Mouse (Mus musculus): ENCODE data around the gene Tm7sf2. TPM values are rescaled to one million over a fixed set of nuclear protein-coding genes. Genes with fewer than 3 reads are reported as not detected.
"Not testable (repeated sequence)": the region's sequence is repeated elsewhere in the genome, so short reads cannot be mapped to it uniquely, and the experiment has no call there.

Tm7sf2 gene
- total and polyA plus RNA-seq, 3 experiments: 7.6 to 13.1 TPM; not detected in 1

GRCm38 (mm10) chr19:6045366-6046293, 22.5 kb downstream of the Tm7sf2 start (continued):
- TF ChIP-seq CHD2 (IDR thresholded peaks at IDR 0.05; ENCODE audit: low read length) (no peak), RAD21 (IDR thresholded peaks at IDR 0.05; ENCODE audit: low read depth, low read length) (peak; percentile 1; the same call in 1 of the 2 replicates), USF1 (IDR thresholded peaks at IDR 0.05; ENCODE audit: low read depth, low read length) (no peak), ELF1 (IDR thresholded peaks at IDR 0.05; ENCODE audit: low read depth, low read length) (no peak), GATA1 (IDR thresholded peaks at IDR 0.05; ENCODE audit: low read depth, low read length) (peak; percentile 8; the same call in 1 of the 2 replicates), ZMIZ1 (IDR thresholded peaks at IDR 0.05; ENCODE audit: low read depth, low read length) (no peak; the same call in 1 of the 2 replicates), E2F4 (IDR thresholded peaks at IDR 0.05; ENCODE audit: borderline replicate concordance, low read depth, low read length) (no peak), JUND (IDR thresholded peaks at IDR 0.05; ENCODE audit: low read depth, low read length) (no peak), MEF2A (IDR thresholded peaks at IDR 0.05; ENCODE audit: extremely low read depth, insufficient replicate concordance, low read depth, low read length, poor library complexity, severe bottlenecking) (no peak), MAZ (IDR thresholded peaks at IDR 0.05; ENCODE audit: low read depth, low read length) (peak; percentile 78; the same call in 1 of the 2 replicates), SIN3A (IDR thresholded peaks at IDR 0.05; ENCODE audit: low read length) (no peak; the same call in 1 of the 2 replicates), ETS1 (IDR thresholded peaks at IDR 0.05; ENCODE audit: low read depth, low read length) (no peak), TCF12 (IDR thresholded peaks at IDR 0.05; ENCODE audit: low read depth, low read length) (no peak), MXI1 (IDR thresholded peaks at IDR 0.05; ENCODE audit: low read depth, low read length) (no peak; the same call in 1 of the 2 replicates), MYC (IDR thresholded peaks at IDR 0.05; ENCODE audit: low read depth, low read length) (0 out of 2 replicates have a peak, but pooled peaks have one; percentile 14), UBTF (IDR thresholded peaks at IDR 0.05; ENCODE audit: borderline replicate concordance, insufficient read depth, low read depth, low read length) (no peak), ZC3H11A (IDR thresholded peaks at IDR 0.05; ENCODE audit: low read depth, low read length) (no peak)

- Histone ChIP-seq H3K79me2 (ENCODE audit: control insufficient read depth, insufficient read depth, low read length, poor library complexity) (peaks cover 20% of the 10 kb centered on the region), H3K4me1 (ENCODE audit: control insufficient read depth in 1 of 2, insufficient read depth in 2 of 2, low read length in 2 of 2) (peaks cover 3 to 22% of the 10 kb centered on the region in 2 experiments; a peak in 3 of 4 replicates), H3K36me3 (ENCODE audit: control insufficient read depth in 1 of 2, insufficient read depth in 2 of 2, low read length in 2 of 2) (peaks cover 0 to 14% of the 10 kb centered on the region in 2 experiments; a peak in 2 of 4 replicates)
- H3K9me3 ChIP-seq (replicated peaks; ENCODE audit: insufficient read depth, low read length); H3K9ac ChIP-seq (ENCODE audit: control insufficient read depth, low read depth, low read length, poor library complexity, severe bottlenecking); H3K4me3 ChIP-seq (ENCODE audit: control insufficient read depth in 1 of 2, insufficient read depth in 1 of 2, low read depth in 2 of 2, low read length in 2 of 2); H3K27ac ChIP-seq (ENCODE audit: control insufficient read depth, low read depth, low read length); H3K27me3 ChIP-seq (ENCODE audit: control insufficient read depth in 1 of 2, insufficient read depth in 2 of 2, low read length in 2 of 2): not testable (repeated sequence)
- DNase-seq (ENCODE audit: low read depth, low spot score): peak; percentile 81
- peak; percentile 84 for TF ChIP-seq SIN3A (IDR thresholded peaks at IDR 0.05; ENCODE audit: low read length)
- 0 out of 2 replicates have a peak, but pooled peaks have one; percentile 10 for TF ChIP-seq ETS1 (IDR thresholded peaks at IDR 0.05; ENCODE audit: low read depth, low read length)
- TF ChIP-seq ZC3H11A (IDR thresholded peaks at IDR 0.05; ENCODE audit: low read depth, low read length): peak; percentile 54
- TF ChIP-seq TAL1 (IDR thresholded peaks at IDR 0.05; ENCODE audit: low read length): peak; percentile 24; the same call in 1 of the 2 replicates
- TF ChIP-seq CTCF (IDR thresholded peaks at IDR 0.05 in 2 of 3, conservative IDR thresholded peaks at IDR 0.05 in 1 of 3; ENCODE audit: control insufficient read depth in 1 of 3, insufficient read depth in 1 of 3, low read depth in 2 of 3, low read length in 3 of 3, poor library complexity in 1 of 3, severe bottlenecking in 1 of 3): peak; percentile 22 to 82 (median 35); a peak in 4 of 6 replicates
- TF ChIP-seq SMC3 (IDR thresholded peaks at IDR 0.05; ENCODE audit: low read depth, low read length): peak; percentile 69
- peak; percentile 85 for TF ChIP-seq RAD21 (IDR thresholded peaks at IDR 0.05; ENCODE audit: low read depth, low read length)
- peak; percentile 27; the same call in 1 of the 2 replicates for TF ChIP-seq HCFC1 (IDR thresholded peaks at IDR 0.05; ENCODE audit: low read depth, low read length)
- TF ChIP-seq GATA1 (IDR thresholded peaks at IDR 0.05; ENCODE audit: low read depth, low read length): 0 out of 2 replicates have a peak, but pooled peaks have one; percentile 3
Measured at GRCm38 (mm10) chr19:6044102-6044501, 24.1 kb downstream of the Tm7sf2 start.

All from MEL (cell line).